Mouse (Mus musculus): Measurements from ENCODE around the gene Tmprss9.

The Tmprss9 gene

GRCm38 (mm10) chr10:80895100-80895499, 23.5 kb downstream of the Tmprss9 start:
- no peak for DNase-seq

DNA sequence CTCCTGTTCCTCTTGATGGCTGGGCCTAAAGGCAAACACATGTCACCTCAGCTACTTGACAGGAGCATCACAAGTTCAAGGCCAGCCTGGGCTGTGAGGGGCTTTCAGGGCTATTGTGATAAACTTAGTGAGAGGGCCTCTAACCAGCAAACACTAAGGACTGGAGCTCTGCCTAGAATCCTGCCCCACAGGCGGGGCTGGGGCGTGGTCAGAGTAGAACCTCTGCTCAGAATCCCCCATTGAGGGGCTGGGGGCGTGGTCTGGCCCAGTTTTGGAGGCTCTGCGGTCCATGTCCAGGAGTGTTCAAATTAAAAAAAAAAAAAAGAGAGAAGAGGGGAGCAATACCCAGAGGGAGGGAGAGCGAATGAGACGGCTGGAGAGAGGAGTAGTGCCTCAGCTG, 24.0 kb downstream of the Tmprss9 start:
- DNase-seq: no peak

DNA sequence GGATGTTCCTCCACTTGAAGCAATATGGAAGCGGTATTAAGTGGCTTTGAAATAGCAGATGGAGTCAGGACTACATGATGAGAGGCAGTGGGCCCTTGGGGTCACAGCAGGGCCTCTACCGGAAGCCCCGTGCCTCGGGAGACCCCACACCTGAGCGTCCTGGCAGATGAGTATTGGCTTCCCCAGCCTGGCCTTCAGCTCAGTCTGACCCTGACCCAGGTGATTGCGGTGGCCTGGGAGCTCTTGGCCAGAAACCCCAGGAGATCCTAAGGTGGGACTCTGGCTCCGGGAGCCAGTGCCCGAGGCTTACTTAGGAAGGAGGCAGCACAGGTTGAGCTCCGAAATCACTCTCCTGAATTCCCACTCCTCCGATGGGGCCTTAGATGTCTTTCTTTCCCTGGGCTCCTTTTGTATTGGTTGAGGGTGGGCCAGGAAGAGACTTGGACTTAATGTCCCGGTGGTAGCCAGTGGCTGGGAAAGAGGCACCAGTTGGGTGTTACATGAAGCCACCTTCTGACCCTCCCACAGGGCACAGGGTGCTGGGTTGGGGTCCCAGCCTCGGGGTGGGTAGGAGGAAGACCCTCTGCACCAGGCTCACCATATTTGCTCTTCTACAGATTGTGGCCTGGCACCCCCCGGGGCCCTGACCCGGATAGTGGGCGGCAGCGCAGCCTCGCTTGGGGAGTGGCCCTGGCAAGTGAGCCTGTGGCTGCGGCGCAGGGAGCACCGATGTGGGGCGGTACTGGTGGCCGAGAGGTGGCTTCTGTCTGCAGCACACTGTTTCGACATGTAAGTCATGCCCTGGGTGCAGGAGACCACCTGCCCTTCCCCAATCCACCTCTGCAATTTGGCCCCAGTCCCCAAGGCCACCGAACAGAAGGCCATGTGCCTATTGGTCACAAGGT, 25.2 kb downstream of the Tmprss9 start:
- no peak for DNase-seq

- DNase-seq: no peak
These were observed 26.3 kb downstream of the Tmprss9 start for GRCm38 (mm10) chr10:80897861-80898510.

- DNase-seq: no peak
These were observed 27.4 kb downstream of the Tmprss9 start for GRCm38 (mm10) chr10:80899074-80899473.

DNA sequence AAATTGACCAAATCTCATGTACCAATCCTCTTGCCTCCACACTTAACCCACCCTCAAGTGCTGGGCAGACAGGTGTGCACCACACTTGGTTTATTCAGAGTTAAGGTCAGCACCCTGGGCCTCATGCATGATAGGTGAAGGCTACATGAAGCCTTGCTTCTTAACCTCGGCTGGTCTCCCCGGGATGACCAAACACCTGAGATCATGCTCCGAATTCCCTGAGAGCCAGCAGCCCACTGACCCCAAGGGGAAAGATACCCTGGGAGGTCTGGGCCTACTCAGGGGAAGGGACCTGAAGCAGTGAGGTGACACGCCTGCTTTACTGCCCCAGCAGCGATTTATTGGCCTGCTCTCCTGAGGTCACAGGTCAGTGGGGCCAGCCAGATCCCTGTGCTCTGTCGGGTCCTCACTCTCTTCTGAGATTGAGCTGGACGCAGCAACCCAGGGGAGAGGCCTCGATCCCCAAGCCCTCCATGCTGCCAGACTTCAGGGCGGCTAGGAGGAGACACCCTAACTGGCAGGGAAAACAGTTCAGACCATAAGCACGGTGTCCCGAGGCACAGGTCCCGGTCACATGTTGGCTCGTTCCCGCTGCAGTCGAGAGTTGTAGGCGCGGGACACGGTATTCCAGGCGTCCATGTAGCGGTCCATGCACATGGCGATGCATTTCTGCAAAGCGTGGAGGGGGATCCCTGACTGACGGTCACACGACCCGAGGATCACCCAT, 28.1 kb downstream of the Tmprss9 start:
- DNase-seq: no peak

DNA sequence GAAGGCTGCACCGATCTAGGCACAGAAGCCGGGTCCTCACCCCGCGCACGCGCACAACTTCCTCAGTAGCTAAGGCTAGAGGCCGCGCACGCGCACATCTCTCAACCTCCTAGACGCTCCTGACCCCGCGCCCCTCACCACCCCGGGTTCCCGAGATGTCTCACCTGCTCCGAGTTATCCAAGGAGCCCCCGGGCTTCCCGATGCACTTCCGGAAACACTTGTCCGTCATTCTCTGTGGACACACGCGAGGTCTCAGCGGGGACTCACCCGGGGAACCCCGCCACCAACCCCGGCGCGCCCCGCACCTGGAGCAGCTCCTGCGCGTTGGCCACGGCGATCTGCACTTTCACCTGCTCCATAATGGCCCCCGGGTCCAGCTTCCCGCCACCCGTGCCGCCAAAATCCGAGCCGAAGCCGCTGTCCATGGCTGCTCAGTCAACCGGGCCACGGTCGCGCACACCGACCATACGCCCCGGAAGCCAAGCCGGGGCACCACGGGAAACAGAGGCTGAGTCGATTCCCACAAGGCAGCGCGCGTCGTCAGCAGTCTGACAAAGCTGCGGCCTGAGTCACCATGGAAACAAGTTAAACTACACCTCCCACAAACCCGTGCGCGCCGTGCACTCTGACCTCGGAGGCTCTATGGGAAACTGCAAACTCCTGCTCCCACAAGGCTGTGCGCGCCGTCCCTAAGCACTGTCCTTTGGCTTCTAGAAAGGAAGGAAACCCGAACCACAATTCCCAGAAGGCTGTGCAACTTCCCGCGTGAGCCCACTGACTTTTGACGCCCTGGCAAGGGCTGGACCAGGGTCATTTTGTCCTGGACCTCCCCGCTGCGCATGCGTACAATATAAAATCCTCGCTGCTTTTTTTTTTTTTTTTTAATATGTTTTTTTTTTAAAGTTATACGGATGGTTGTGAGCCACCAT, 28.9 kb downstream of the Tmprss9 start, which contains the start of gene Timm13:
Timm13 (minus strand) TSS at position 652 of the 930 bp plus-strand sequence.
- peak; percentile 96 for DNase-seq

DNA sequence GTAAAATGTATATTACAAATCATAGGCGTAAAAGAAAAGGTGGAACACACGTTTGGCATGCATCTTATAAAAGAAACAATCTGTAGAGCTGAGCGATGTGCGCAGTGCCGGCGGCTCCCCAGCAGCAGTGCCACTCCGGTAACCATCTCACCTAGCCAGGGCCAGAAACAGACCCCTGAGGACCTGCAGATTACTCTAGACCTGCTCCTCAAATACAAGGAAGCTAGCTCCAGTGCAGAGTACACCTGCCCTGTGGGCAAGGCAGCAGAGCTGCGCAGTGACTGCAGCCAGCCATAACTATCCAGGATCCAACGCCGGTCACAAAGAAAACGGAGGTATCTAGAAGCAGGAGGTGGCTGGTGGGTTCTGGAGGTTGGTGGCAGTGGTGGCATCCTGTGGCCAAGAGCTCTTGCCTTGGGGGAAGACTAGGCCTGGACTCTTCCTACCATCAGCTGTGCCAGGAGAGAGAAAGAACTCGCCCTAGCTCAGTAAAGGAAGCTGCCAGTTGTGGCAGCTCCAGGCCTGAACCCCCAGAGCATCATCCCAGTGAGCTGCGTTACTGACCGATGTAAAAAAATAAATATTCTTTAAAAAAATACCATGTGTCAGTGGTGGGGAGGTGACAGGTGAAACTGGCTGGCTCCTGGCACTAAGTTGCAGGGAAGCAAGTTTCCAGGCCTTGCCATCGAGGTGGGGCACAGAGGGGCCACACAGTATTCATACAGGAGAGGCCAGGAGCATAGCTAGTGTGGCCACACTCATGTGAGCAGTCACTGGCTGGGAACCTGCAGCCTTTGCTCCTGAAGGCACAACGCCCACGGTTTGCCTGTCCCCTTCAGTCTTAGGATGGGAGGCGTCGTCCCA, 30.0 kb downstream of the Tmprss9 start:
- DNase-seq: no peak

GRCm38 (mm10) chr10:80902273-80902940, 30.8 kb downstream of the Tmprss9 start:
- no peak for DNase-seq

DNA sequence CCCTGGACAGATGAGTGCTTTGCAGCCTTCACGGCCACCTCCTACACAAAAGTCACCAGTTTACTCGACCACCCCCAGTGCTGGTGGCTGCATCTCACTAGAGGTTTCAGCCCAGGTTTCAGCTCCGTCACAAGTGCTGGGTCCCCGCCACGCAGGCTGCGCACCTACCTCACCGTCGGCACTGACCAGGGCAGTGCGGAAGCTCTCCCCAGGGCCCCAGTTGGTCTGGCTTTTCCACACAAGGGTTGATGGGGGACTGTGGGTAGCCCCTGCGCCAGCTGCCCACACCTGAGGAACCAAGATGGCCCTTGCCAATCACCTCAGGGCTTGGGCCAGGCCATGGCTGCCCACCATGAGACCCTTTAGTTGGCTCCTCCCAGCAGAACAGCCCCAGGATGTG, 31.6 kb downstream of the Tmprss9 start:
- no peak for DNase-seq

- DNase-seq: no peak
These were observed 32.5 kb downstream of the Tmprss9 start for GRCm38 (mm10) chr10:80904004-80904693.

GRCm38 (mm10) chr10:80904709-80905108, 33.1 kb downstream of the Tmprss9 start:
- DNase-seq: no peak

DNA sequence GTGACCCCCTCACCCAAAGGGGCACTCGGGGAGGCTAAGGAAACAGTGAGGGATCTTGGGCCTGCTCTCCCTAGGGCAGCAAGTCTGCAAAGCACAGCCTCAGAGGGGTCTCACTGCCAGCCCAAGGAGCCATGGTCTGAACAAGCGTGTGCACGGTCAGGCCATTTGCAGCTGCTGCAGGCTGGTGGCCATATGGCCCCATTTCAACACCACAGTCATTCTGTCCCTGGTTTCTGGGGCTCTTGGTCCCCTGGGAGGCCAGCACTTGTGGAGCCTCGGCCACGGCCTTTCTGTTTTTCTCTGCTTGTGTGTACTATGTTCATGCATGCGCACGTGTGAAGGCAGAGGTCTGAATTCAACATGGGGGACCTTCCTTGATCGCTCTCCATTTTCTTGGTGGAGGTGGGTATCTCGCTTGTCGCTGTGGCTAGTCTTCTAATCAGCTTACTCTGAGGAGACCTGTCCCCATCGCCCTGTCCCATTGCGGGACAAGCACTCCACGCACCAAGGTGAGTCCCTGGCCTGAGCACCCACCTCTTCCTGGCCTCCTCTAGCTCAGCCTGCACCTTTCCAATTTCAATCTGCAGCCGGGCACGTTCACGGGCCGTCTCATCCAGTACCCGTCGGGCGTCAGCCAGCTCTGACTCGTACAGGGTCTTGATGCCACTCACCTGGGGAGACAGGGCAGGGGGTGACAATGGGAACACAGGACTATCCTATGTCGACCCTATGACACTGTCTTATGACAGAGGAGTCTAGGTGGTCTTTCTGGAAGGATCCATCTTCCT, 37.9 kb downstream of the Tmprss9 start:
- no peak for DNase-seq

DNA sequence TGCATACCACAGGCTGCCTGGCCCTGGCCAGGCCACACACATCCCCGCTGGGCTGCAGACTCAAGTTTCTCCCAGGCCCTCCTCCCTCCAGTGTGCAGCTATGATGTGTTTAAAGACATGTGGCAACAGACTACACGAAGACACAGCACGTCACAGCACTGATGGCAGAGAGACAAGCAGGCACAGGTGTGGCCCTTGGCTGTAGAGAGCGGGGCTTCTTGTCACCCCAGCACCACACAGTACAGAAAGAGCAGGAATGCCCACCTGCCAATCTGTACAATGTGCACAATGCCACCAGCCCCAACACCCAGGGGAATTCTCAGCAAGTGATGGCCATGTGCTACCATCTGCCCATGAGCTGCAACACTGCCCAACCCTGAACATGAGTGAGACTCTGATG, 39.7 kb downstream of the Tmprss9 start:
- no peak for DNase-seq

DNA sequence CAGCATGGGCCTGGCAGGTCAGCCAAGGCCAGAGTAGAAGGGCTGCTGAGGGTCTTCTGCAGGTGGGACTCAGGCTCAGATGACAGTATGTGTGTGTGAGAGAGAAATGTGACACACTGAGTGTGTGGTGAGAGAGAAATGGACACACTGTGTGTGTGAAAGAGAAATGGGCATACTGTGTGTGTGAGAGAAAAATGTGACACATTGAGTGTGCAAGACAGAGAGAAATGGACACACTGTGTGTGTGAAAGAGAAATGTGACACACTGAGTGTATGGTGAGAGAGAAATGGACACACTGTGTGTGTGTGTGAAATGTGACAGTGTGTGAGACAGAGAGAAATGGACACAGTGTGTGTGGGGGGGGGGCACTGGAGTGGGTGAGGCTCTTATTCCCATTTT, 40.2 kb downstream of the Tmprss9 start:
- DNase-seq: no peak

DNA sequence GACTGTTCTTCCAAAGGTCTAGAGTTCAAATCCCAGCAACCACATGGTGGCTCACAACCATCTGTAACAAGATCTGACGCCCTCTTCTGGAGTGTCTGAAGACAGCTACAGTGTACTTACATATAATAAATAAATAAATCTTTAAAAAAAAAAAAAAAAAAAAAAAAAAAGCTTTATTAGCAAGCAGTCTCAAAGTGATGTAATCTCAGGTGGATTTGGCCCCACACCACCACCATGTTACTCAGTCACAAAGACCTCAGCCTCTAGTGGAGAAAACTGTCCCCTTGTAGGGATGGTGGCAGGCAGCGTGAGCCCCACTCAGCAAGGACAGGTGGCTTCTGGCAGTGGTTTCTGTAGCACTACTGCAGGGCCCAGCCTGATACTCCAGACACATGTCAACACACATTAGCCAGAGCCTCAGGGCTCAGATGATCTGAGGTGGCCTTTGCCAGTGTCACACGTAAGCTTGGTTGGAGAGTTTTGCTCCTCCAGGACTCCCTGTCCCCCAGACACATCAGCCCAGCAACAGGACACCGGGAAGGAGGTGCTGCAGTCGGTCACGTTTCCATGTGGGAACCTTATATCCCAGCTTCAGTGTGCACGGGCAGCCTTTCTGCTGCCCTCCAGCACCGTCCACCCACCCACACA, 41.8 kb downstream of the Tmprss9 start:
- no peak for DNase-seq

DNA sequence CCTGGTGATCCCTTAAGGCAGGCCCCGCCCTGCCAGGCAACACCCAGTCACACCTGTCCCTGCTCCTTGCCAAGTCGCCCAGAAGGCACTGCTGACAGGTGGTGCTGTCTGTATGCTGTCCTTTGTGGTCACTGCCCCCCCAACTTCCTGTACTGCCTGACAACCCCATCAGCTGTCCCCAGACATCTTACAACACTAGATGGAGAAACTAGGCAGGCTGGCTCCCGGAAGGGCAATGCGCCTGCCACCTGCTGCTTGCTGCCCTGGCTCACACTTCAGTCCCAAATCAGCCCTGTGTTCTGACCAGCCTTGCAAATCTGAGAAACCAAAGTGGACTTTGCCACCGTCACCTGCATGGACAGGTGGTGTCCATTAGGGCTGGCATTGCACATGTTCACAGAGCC, 42.6 kb downstream of the Tmprss9 start:
- peak; percentile 70 for DNase-seq

DNA sequence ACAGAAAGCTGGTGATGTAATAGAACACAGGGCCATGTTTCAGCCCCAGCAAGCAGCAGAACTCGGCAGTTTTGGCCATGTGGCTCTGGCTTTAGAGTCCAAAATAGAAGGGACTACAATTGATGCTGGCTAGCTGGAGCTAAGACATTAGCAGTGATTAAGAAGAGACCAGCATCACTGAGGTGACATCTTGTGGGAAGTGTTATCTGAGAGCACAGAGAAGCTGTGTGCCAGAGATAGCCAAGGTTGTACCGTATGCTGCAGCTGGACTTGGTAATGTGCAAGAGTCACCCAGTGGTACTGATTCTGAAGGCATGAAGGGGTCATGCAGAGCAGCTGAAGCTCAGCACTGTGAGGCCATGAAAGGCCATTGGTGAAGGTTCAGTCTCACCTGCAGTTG, 43.6 kb downstream of the Tmprss9 start:
- no peak for DNase-seq

DNA sequence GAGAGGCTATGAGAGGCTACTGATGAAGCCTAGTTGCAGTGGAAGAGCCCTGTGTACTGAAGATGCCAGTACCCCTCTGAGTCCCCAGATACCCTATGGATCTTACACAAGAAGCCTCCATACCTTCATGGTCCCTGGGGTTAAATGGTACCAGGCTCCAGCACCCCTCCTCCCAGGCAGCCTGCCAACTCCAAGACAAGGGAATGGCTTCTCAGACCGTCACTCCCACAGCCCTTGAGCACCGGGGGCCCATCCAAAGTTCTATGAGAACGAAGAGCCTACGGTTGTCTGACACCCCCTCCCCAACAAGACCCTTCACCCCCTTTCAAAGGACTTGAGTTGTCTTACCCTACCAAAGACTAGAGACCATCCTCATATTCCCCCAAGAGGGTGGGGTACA, 44.1 kb downstream of the Tmprss9 start:
- DNase-seq: no peak
